Mouse (Mus musculus): ENCODE data around the gene Ttc39b. TPM values are rescaled to one million over a fixed set of nuclear protein-coding genes. Genes with fewer than 3 reads are reported as not detected.

Ttc39b gene
- polyA plus RNA-seq, 1 experiment, result 1.9 TPM

- H3K36me3 ChIP-seq (ENCODE audit: control insufficient read depth, insufficient read depth, low read length), result no peaks in the 10 kb centered on the region
- H3K27ac ChIP-seq (ENCODE audit: insufficient read depth, low read depth, low read length), result no peak overlapping the region
- 92% methylated on average over 1 of the region's 1 CpGs for WGBS
- no peaks in the 10 kb centered on the region for H3K27me3 ChIP-seq (ENCODE audit: control insufficient read depth, insufficient read depth, low read length)
- no peak overlapping the region for H3K4me3 ChIP-seq (ENCODE audit: low read depth, low read length)
- H3K4me1 ChIP-seq (ENCODE audit: control insufficient read depth, insufficient read depth, insufficient read length, low read length), result no peaks in the 10 kb centered on the region
- TF ChIP-seq CTCF (IDR thresholded peaks at IDR 0.05; ENCODE audit: extremely low read depth, insufficient read length, insufficient replicate concordance, low read depth, low read length) (no peak), POLR2A (IDR thresholded peaks at IDR 0.05; ENCODE audit: low read depth, low read length) (no peak)
Observed at GRCm38 (mm10) chr4:83348970-83349369, 24.9 kb upstream of the Ttc39b start.

- 68% methylated on average over 2 of the region's 2 CpGs for WGBS
Observed at GRCm38 (mm10) chr4:83343895-83344294, 19.8 kb upstream of the Ttc39b start.

GRCm38 (mm10) chr4:83343146-83343823, 19.2 kb upstream of the Ttc39b start:
- H3K36me3 ChIP-seq (ENCODE audit: control insufficient read depth, insufficient read depth, low read length), result no peaks in the 10 kb centered on the region
- no peak overlapping the region for H3K27ac ChIP-seq (ENCODE audit: insufficient read depth, low read depth, low read length)
- no peak overlapping the region for H3K4me3 ChIP-seq (ENCODE audit: low read depth, low read length)
- 49% methylated on average over 9 of the region's 9 CpGs for WGBS
- no peaks in the 10 kb centered on the region for H3K27me3 ChIP-seq (ENCODE audit: control insufficient read depth, insufficient read depth, low read length)
- H3K4me1 ChIP-seq (ENCODE audit: control insufficient read depth, insufficient read depth, insufficient read length, low read length), result peaks cover 4% of the 10 kb centered on the region
- TF ChIP-seq CTCF (IDR thresholded peaks at IDR 0.05; ENCODE audit: extremely low read depth, insufficient read length, insufficient replicate concordance, low read depth, low read length), result no peak
- TF ChIP-seq POLR2A (IDR thresholded peaks at IDR 0.05; ENCODE audit: low read depth, low read length), result no peak

More at GRCm38 (mm10) chr4:83343895-83344294, 19.8 kb upstream of the Ttc39b start:
- H3K27me3 ChIP-seq (ENCODE audit: control insufficient read depth, insufficient read depth, low read length), result no peaks in the 10 kb centered on the region
- peaks cover 4% of the 10 kb centered on the region for H3K4me1 ChIP-seq (ENCODE audit: control insufficient read depth, insufficient read depth, insufficient read length, low read length)
- no peak overlapping the region for H3K4me3 ChIP-seq (ENCODE audit: low read depth, low read length)
- TF ChIP-seq POLR2A (IDR thresholded peaks at IDR 0.05; ENCODE audit: low read depth, low read length) (no peak), CTCF (IDR thresholded peaks at IDR 0.05; ENCODE audit: extremely low read depth, insufficient read length, insufficient replicate concordance, low read depth, low read length) (peak; percentile 63; the same call in 1 of the 2 replicates)
- H3K36me3 ChIP-seq (ENCODE audit: control insufficient read depth, insufficient read depth, low read length), result no peaks in the 10 kb centered on the region
- H3K27ac ChIP-seq (ENCODE audit: insufficient read depth, low read depth, low read length), result no peak overlapping the region

- WGBS, result 19% methylated on average over 14 of the region's 14 CpGs
- H3K36me3 ChIP-seq (ENCODE audit: control insufficient read depth, insufficient read depth, low read length), result no peaks in the 10 kb centered on the region
- no peak for TF ChIP-seq POLR2A (IDR thresholded peaks at IDR 0.05; ENCODE audit: low read depth, low read length)
- TF ChIP-seq CTCF (IDR thresholded peaks at IDR 0.05; ENCODE audit: extremely low read depth, insufficient read length, insufficient replicate concordance, low read depth, low read length), result no peak
- H3K4me1 ChIP-seq (ENCODE audit: control insufficient read depth, insufficient read depth, insufficient read length, low read length), result peaks cover 8% of the 10 kb centered on the region
- H3K4me3 ChIP-seq (ENCODE audit: low read depth, low read length), result peak overlapping the region; percentile 29; the same call in 1 of the 2 replicates
- peak overlapping the region; percentile 26 for H3K27ac ChIP-seq (ENCODE audit: insufficient read depth, low read depth, low read length)
- no peaks in the 10 kb centered on the region for H3K27me3 ChIP-seq (ENCODE audit: control insufficient read depth, insufficient read depth, low read length)
Observed at GRCm38 (mm10) chr4:83342268-83342970, 18.4 kb upstream of the Ttc39b start.

- Histone ChIP-seq H3K4me1 (ENCODE audit: control insufficient read depth, insufficient read depth, insufficient read length, low read length) (peaks cover 8% of the 10 kb centered on the region), H3K4me3 (ENCODE audit: low read depth, low read length) (no peak overlapping the region), H3K36me3 (ENCODE audit: control insufficient read depth, insufficient read depth, low read length) (no peaks in the 10 kb centered on the region), H3K27ac (ENCODE audit: insufficient read depth, low read depth, low read length) (no peak overlapping the region), H3K27me3 (ENCODE audit: control insufficient read depth, insufficient read depth, low read length) (no peaks in the 10 kb centered on the region)
- 31% methylated on average over 1 of the region's 1 CpGs for WGBS
- TF ChIP-seq POLR2A (IDR thresholded peaks at IDR 0.05; ENCODE audit: low read depth, low read length) (no peak), CTCF (IDR thresholded peaks at IDR 0.05; ENCODE audit: extremely low read depth, insufficient read length, insufficient replicate concordance, low read depth, low read length) (no peak)
Observed at GRCm38 (mm10) chr4:83339393-83339792, 15.3 kb upstream of the Ttc39b start.

GRCm38 (mm10) chr4:83337717-83338116, 13.7 kb upstream of the Ttc39b start:
- no peaks in the 10 kb centered on the region for H3K36me3 ChIP-seq (ENCODE audit: control insufficient read depth, insufficient read depth, low read length)
- no peaks in the 10 kb centered on the region for H3K27me3 ChIP-seq (ENCODE audit: control insufficient read depth, insufficient read depth, low read length)
- no peak overlapping the region for H3K4me3 ChIP-seq (ENCODE audit: low read depth, low read length)
- H3K4me1 ChIP-seq (ENCODE audit: control insufficient read depth, insufficient read depth, insufficient read length, low read length), result peaks cover 6% of the 10 kb centered on the region; the same call in 1 of the 2 replicates
- 17% methylated on average over 3 of the region's 3 CpGs for WGBS
- TF ChIP-seq POLR2A (IDR thresholded peaks at IDR 0.05; ENCODE audit: low read depth, low read length) (no peak), CTCF (IDR thresholded peaks at IDR 0.05; ENCODE audit: extremely low read depth, insufficient read length, insufficient replicate concordance, low read depth, low read length) (no peak)
- no peak overlapping the region for H3K27ac ChIP-seq (ENCODE audit: insufficient read depth, low read depth, low read length)

GRCm38 (mm10) chr4:83330369-83330768, 6.3 kb upstream of the Ttc39b start:
- H3K4me1 ChIP-seq (ENCODE audit: control insufficient read depth, insufficient read depth, insufficient read length, low read length), result peaks cover 10% of the 10 kb centered on the region; the same call in 1 of the 2 replicates
- no peaks in the 10 kb centered on the region for H3K36me3 ChIP-seq (ENCODE audit: control insufficient read depth, insufficient read depth, low read length)
- WGBS, result 92% methylated on average over 4 of the region's 4 CpGs
- no peaks in the 10 kb centered on the region for H3K27me3 ChIP-seq (ENCODE audit: control insufficient read depth, insufficient read depth, low read length)
- no peak for TF ChIP-seq CTCF (IDR thresholded peaks at IDR 0.05; ENCODE audit: extremely low read depth, insufficient read length, insufficient replicate concordance, low read depth, low read length)
- no peak overlapping the region for H3K4me3 ChIP-seq (ENCODE audit: low read depth, low read length)
- H3K27ac ChIP-seq (ENCODE audit: insufficient read depth, low read depth, low read length), result no peak overlapping the region

All from small intestine, adult 2 months (tissue).